Mouse (Mus musculus) forebrain, embryonic 11.5 days (tissue): ENCODE measurements around the gene Ripor1. TPM values are rescaled to one million over a fixed set of nuclear protein-coding genes. Genes with fewer than 3 reads are reported as not detected.
"Not testable (repeated sequence)": the region's sequence is repeated elsewhere in the genome, so short reads cannot be mapped to it uniquely, and the experiment has no call there.

Source experiments
- ATAC-seq: fragments of 200-750 bp; cut with Nextera tagmentation; replicated peaks from 2 replicates; pipeline ENCODE4 v1.8.0; 2017; ENCODE audit warnings: moderate TSS enrichment; ENCODE audit not compliant: low FRiP score
- DNase-seq: peaks from one replicate; pipeline ENCODE4 v3.0.0-alpha.2; 2017; ENCODE audit warnings: low spot score
- H3K27ac ChIP-seq: fragments of 300-500 bp; sonication (generic); 2 replicates; pipeline ENCODE4 v1.5.1; 2014; ENCODE audit warnings: low read depth, low read length
- H3K27me3 ChIP-seq: fragments of 300-500 bp; sonication (generic); 2 replicates; pipeline ENCODE4 v1.6.1; 2014; ENCODE audit warnings: mild to moderate bottlenecking, low read length, mixed read lengths; ENCODE audit not compliant: control insufficient read depth, insufficient read depth
- H3K36me3 ChIP-seq: fragments of 300-500 bp; sonication (generic); 2 replicates; pipeline ENCODE4 v1.6.1; 2014; ENCODE audit warnings: mild to moderate bottlenecking, low read length, moderate library complexity, mixed read lengths; ENCODE audit not compliant: control insufficient read depth, insufficient read depth
- H3K4me1 ChIP-seq: fragments of 300-500 bp; sonication (generic); replicated peaks from 2 replicates; pipeline ENCODE4 v1.6.1; 2014; ENCODE audit warnings: low read length, mixed read lengths; ENCODE audit not compliant: control insufficient read depth, insufficient read depth
- H3K4me2 ChIP-seq: fragments of 300-500 bp; sonication (generic); 2 replicates; pipeline ENCODE4 v1.6.1; 2014; ENCODE audit warnings: low read depth, mild to moderate bottlenecking, low read length, moderate library complexity, mixed read lengths; ENCODE audit not compliant: severe bottlenecking
- H3K4me3 ChIP-seq: fragments of 300-500 bp; sonication (generic); 2 replicates; pipeline ENCODE4 v1.5.1; 2014; ENCODE audit warnings: low read depth, low read length
- H3K9ac ChIP-seq: fragments of 300-500 bp; sonication (generic); 2 replicates; pipeline ENCODE4 v1.6.1; 2014; ENCODE audit warnings: low read length
- H3K9me3 ChIP-seq: fragments of 300-500 bp; sonication (generic); 2 replicates; pipeline ENCODE4 v1.6.1; 2016; ENCODE audit warnings: low read length, mixed read lengths; ENCODE audit not compliant: control insufficient read depth
- WGBS: fragments of 180-500 bp; shearing (Covaris S2); extraction: QIAGEN DNeasy Blood & Tissue Kit; methylation state at CpG from one replicate; pipeline ENCODE4 v1.1.7; 2014; 5-methylcytosine and 5-hydroxymethylcytosine counted together
- polyA plus RNA-seq: library from polyadenylated mRNA; unstranded; fragments of >200 nt; fragmentation: Nextera tagmentation; extraction: Ambion mirVana; gene quantifications from 2 replicates; pipeline ENCODE4 v1.2.1, GENCODE M21; 2014

Gene Ripor1
- polyA plus RNA-seq, 1 experiment from 2014 or later: 18.9 TPM

GRCm38 (mm10) chr8:105598777-105599176 lies 6.3 kb upstream of the Ripor1 start:
- DNase-seq (no peak), ATAC-seq (no peak)
- Histone ChIP-seq H3K36me3 (no peaks in the 10 kb centered on the region), H3K27ac (no peak overlapping the region), H3K4me2 (no peak overlapping the region), H3K4me1 (no peaks in the 10 kb centered on the region), H3K27me3 (no peaks in the 10 kb centered on the region), H3K9ac (no peak overlapping the region), H3K9me3 (no peaks in the 10 kb centered on the region), H3K4me3 (no peak overlapping the region)
- WGBS: 76% methylated on average over 6 of the region's 6 CpGs

GRCm38 (mm10) chr8:105601301-105601700 lies 3.8 kb upstream of the Ripor1 start:
- Histone ChIP-seq H3K27ac (no peak overlapping the region), H3K9me3 (no peaks in the 10 kb centered on the region), H3K9ac (no peak overlapping the region), H3K4me1 (peaks cover 3% of the 10 kb centered on the region; the same call in 1 of the 2 replicates), H3K4me3 (no peak overlapping the region), H3K27me3 (no peaks in the 10 kb centered on the region), H3K4me2 (no peak overlapping the region), H3K36me3 (no peaks in the 10 kb centered on the region)
- ATAC-seq (no peak), DNase-seq (no peak)
- WGBS: 81% methylated on average over 5 of the region's 5 CpGs

- H3K4me1 ChIP-seq, H3K9ac ChIP-seq, H3K27ac ChIP-seq, H3K9me3 ChIP-seq, H3K4me3 ChIP-seq, H3K4me2 ChIP-seq, ATAC-seq, DNase-seq, H3K36me3 ChIP-seq, H3K27me3 ChIP-seq: not testable (repeated sequence)
- WGBS: 67% methylated on average over 3 of the region's 3 CpGs
These were observed 2.5 kb upstream of the Ripor1 start for GRCm38 (mm10) chr8:105602540-105602939.

GRCm38 (mm10) chr8:105605491-105606188 lies 585 bp downstream of the Ripor1 start:
- no peaks in the 10 kb centered on the region for H3K27me3 ChIP-seq
- WGBS: 3% methylated on average over 35 of the region's 39 CpGs

GRCm38 (mm10) chr8:105606189-105607023 lies 1.4 kb downstream of the Ripor1 start:
- Histone ChIP-seq H3K27me3 (no peaks in the 10 kb centered on the region), H3K36me3 (no peaks in the 10 kb centered on the region), H3K9me3 (no peaks in the 10 kb centered on the region), H3K4me1 (peaks cover 8% of the 10 kb centered on the region; the same call in 1 of the 2 replicates), H3K4me3 (peak overlapping the region; percentile 74), H3K4me2 (peak overlapping the region; percentile 81), H3K9ac (peak overlapping the region; percentile 82), H3K27ac (0 out of 2 replicates have a peak overlapping the region, but pooled peaks have one; percentile 25)
- 4% methylated on average over 30 of the region's 30 CpGs for WGBS
- peak; percentile 69 for ATAC-seq
- peak; percentile 90 for DNase-seq

More at GRCm38 (mm10) chr8:105605491-105606188, 585 bp downstream of the Ripor1 start:
- Histone ChIP-seq H3K9me3 (no peaks in the 10 kb centered on the region), H3K27ac (peak overlapping the region; percentile 71), H3K4me2 (peak overlapping the region; percentile 81), H3K4me3 (peak overlapping the region; percentile 74), H3K36me3 (no peaks in the 10 kb centered on the region), H3K4me1 (peaks cover 8% of the 10 kb centered on the region; the same call in 1 of the 2 replicates), H3K9ac (peak overlapping the region; percentile 82)
- DNase-seq (peak; percentile 73), ATAC-seq (peak; percentile 60)

- DNase-seq: no peak
- H3K4me1 ChIP-seq: peaks cover 8% of the 10 kb centered on the region; the same call in 1 of the 2 replicates
- 7% methylated on average over 10 of the region's 10 CpGs for WGBS
- H3K36me3 ChIP-seq: no peaks in the 10 kb centered on the region
- H3K4me3 ChIP-seq: peak overlapping the region; percentile 74
- no peak for ATAC-seq
- no peaks in the 10 kb centered on the region for H3K9me3 ChIP-seq
- H3K9ac ChIP-seq: peak overlapping the region; percentile 82; the same call in 1 of the 2 replicates
- H3K27me3 ChIP-seq: peaks cover 5% of the 10 kb centered on the region; the same call in 1 of the 2 replicates
- H3K27ac ChIP-seq: no peak overlapping the region
- H3K4me2 ChIP-seq: peak overlapping the region; percentile 81
These were observed 2.0 kb downstream of the Ripor1 start for GRCm38 (mm10) chr8:105607062-105607461.

GRCm38 (mm10) chr8:105607684-105608083 lies 2.6 kb downstream of the Ripor1 start:
- Histone ChIP-seq H3K4me3 (no peak overlapping the region), H3K9ac (no peak overlapping the region), H3K36me3 (no peaks in the 10 kb centered on the region), H3K27me3 (peaks cover 11% of the 10 kb centered on the region), H3K4me2 (no peak overlapping the region), H3K27ac (no peak overlapping the region), H3K9me3 (no peaks in the 10 kb centered on the region), H3K4me1 (peaks cover 8% of the 10 kb centered on the region; the same call in 1 of the 2 replicates)
- 30% methylated on average over 4 of the region's 4 CpGs for WGBS
- DNase-seq: peak; percentile 56
- no peak for ATAC-seq

GRCm38 (mm10) chr8:105609355-105609754 lies 4.3 kb downstream of the Ripor1 start:
- WGBS: 77% methylated on average over 2 of the region's 2 CpGs
- Histone ChIP-seq H3K36me3 (no peaks in the 10 kb centered on the region), H3K9ac (no peak overlapping the region), H3K27me3 (peaks cover 23% of the 10 kb centered on the region), H3K4me2 (no peak overlapping the region), H3K4me1 (peaks cover 20% of the 10 kb centered on the region), H3K4me3 (no peak overlapping the region), H3K9me3 (no peaks in the 10 kb centered on the region), H3K27ac (no peak overlapping the region)
- no peak for DNase-seq
- ATAC-seq: no peak
